Mouse (Mus musculus): ENCODE results near the gene Tcp10c. TPM values are rescaled to one million over a fixed set of nuclear protein-coding genes. Genes with fewer than 3 reads are reported as not detected.
A peak's percentile ranks its signal among the peaks of the same experiment; 100 is the strongest.
"Not testable (repeated sequence)": the region's sequence is repeated elsewhere in the genome, so short reads cannot be mapped to it uniquely, and the experiment has no call there.

Gene Tcp10c
- not detected in 2 replicates for polyA plus RNA-seq (2016; fragmentation: Nextera tagmentation; extraction: Ambion mirVana)

DNA sequence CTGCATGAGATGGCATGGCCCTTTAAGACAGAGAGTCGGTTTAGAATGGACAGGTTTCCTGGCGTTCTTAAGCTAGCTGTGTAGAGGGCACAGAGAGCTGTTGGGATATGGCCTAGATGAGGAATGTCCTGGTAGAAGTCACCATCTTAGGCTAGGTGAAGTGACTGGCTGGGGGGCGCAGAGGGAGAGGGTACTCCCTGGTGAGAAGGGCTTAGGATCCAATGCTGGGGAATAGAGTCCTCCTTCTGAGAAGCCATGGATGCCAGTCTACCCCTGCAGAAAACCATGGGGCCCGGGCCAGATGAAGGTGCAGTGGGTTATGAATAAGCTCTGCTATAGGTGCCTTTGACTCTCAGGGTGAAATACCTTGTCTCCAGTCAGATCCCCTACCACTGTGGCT, at the start of gene Tcp10c:
Tcp10c (plus strand) TSS at position 52 of the 400 bp plus-strand sequence.
- H3K4me1 ChIP-seq (replicated peaks); H3K27ac ChIP-seq; H3K4me3 ChIP-seq; H3K36me3 ChIP-seq; H3K27me3 ChIP-seq (ENCODE audit: insufficient read depth, poor library complexity, severe bottlenecking); DNase-seq (ENCODE audit: low spot score): not testable (repeated sequence)
- WGBS, result 91% methylated on average over 4 of the region's 4 CpGs
- peaks cover 50% of the 10 kb centered on the region for H3K9me3 ChIP-seq

DNA sequence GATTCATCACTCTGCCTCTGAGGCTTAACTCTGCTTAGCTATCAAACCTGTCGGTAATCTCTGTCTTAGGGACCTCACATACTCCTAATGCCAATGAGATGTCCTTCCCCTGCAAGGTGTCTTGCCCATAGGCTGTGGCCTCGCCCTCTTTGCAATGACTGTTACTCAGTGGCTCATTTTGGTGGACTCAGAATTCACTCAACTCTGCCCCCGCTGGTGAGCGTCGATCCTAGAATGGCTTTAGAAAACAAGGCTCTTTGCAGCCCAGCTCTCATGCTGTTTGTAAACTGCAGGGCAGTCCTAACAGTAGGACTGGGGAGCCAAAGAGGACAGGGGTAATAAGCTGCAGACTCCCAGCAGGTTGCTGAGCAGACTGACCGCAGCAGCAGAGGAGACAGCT, 46.5 kb upstream of the Tcp10c start:
- peaks cover 41% of the 10 kb centered on the region for H3K9me3 ChIP-seq
- H3K4me1 ChIP-seq (replicated peaks); H3K36me3 ChIP-seq; H3K27me3 ChIP-seq (ENCODE audit: insufficient read depth, poor library complexity, severe bottlenecking); H3K27ac ChIP-seq; DNase-seq (ENCODE audit: low spot score); H3K4me3 ChIP-seq: not testable (repeated sequence)
- 78% methylated on average over 5 of the region's 6 CpGs for WGBS

DNA sequence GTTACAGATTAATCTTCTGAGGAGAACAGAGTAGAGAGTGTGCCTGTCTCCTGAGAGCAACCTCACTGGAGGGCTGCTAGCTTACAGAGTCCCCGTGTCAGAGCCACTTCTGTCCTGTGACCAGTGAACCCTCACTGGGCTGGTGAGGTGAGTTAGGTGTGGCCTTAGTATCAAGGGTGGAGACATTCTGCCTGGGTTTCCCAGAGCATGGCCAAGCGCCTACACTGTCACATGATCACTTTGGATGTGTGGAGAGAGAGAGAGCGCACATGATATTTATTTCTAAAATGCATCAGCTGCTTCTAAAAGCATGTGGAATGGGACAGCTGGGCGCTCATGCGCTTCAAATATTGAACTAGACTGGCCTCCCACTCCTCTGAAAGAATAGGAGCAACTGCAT, 46.0 kb upstream of the Tcp10c start:
- not testable (repeated sequence) for H3K27me3 ChIP-seq (ENCODE audit: insufficient read depth, poor library complexity, severe bottlenecking); H3K4me3 ChIP-seq; H3K4me1 ChIP-seq (replicated peaks); H3K36me3 ChIP-seq; DNase-seq (ENCODE audit: low spot score); H3K27ac ChIP-seq
- peaks cover 44% of the 10 kb centered on the region for H3K9me3 ChIP-seq
- 86% methylated on average over 5 of the region's 5 CpGs for WGBS

DNA sequence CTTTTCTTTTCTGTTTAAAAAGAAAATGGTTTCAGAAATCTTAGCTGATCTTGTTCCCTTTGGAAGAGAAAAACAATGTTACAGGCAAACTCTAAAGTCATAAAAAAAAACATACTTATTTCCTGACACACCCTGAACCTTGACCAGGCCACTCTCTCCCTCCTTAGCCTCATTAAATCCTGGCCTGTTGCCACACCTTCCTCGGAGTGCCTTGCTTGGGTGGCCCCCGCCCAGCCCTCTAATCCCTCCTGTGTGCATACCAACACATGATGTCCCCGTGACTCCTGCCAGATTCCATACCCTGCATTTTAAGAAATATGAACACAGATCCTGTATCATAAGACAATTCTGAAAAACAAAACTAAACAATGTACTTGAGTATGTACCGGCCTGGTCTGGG, 45.6 kb upstream of the Tcp10c start:
- H3K27ac ChIP-seq; H3K36me3 ChIP-seq; H3K4me1 ChIP-seq (replicated peaks); DNase-seq (ENCODE audit: low spot score); H3K27me3 ChIP-seq (ENCODE audit: insufficient read depth, poor library complexity, severe bottlenecking); H3K4me3 ChIP-seq: not testable (repeated sequence)
- H3K9me3 ChIP-seq, result peaks cover 48% of the 10 kb centered on the region
- 88% methylated on average over 4 of the region's 4 CpGs for WGBS

DNA sequence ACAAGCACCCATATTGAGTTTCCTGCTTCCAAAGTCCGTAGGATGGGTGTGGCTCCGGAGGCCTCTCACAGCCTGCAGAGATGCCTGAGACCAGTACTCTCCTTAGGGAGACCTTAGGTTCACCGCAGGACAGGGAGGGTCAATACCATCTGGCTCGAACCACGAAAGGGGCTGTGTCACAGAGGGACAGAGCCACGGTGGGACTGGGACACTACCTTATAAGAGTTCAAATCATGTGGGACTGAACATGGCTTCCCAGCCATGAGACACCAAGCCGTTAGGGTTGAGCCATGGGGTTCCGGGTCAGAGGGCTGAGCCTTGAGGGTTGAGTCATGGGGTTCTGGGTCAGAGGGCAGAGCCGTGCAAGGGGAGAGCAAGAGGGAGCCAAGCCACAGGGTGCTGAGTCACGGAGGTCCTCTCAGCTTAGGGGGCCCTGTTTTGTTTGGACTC, 45.2 kb upstream of the Tcp10c start:
- WGBS, result 90% methylated on average over 10 of the region's 10 CpGs
- H3K27me3 ChIP-seq (ENCODE audit: insufficient read depth, poor library complexity, severe bottlenecking); H3K36me3 ChIP-seq; H3K4me3 ChIP-seq; H3K4me1 ChIP-seq (replicated peaks); H3K27ac ChIP-seq: not testable (repeated sequence)
- DNase-seq (ENCODE audit: low spot score), result peak; percentile 2
- H3K9me3 ChIP-seq, result peaks cover 53% of the 10 kb centered on the region

DNA sequence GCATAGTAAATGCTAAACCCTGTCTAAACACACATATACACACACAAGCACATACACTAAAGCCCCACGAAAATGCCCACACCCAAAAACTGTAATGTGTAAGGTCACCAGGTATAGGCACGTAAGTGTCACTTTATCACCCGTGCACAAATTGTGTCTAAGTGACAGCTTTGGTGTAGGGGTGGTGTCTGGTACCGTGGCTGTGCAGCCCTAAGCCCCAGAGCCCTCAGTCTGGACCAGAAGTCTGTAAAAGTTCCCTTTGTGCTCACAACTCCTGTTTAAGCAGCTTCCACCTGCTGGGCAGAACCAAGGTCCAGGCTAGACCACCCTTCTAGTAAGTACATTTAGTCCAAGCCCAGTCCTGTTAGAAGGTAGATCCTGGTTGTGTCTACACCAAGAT, 24.4 kb upstream of the Tcp10c start:
- not testable (repeated sequence) for H3K36me3 ChIP-seq; H3K27ac ChIP-seq; H3K4me3 ChIP-seq; H3K27me3 ChIP-seq (ENCODE audit: insufficient read depth, poor library complexity, severe bottlenecking); H3K4me1 ChIP-seq (replicated peaks); DNase-seq (ENCODE audit: low spot score)
- 84% methylated on average over 4 of the region's 4 CpGs for WGBS
- H3K9me3 ChIP-seq, result peaks cover 76% of the 10 kb centered on the region

DNA sequence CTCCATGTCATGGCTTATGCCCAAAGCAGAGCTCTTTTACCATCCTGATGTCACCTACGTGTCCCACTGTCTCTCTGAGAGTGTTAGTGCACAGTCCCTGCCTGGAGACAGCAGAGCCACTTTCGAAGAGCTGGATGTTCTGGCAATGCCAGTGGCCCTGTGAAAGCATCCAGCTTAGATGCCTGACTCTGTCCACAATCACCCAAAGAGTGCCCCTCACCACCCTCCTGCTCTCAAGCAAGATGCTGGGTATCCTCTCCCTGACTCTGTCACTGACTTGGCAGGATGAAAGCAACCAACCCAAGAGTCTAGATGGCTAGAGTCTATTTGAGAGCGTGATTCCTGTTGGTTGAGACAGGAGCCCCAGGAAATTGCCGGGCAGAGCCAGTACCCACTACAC, 23.2 kb upstream of the Tcp10c start:
- DNase-seq (ENCODE audit: low spot score); H3K27me3 ChIP-seq (ENCODE audit: insufficient read depth, poor library complexity, severe bottlenecking); H3K4me3 ChIP-seq; H3K36me3 ChIP-seq; H3K4me1 ChIP-seq (replicated peaks); H3K27ac ChIP-seq: not testable (repeated sequence)
- peaks cover 72% of the 10 kb centered on the region for H3K9me3 ChIP-seq
- 87% methylated on average over 4 of the region's 4 CpGs for WGBS

DNA sequence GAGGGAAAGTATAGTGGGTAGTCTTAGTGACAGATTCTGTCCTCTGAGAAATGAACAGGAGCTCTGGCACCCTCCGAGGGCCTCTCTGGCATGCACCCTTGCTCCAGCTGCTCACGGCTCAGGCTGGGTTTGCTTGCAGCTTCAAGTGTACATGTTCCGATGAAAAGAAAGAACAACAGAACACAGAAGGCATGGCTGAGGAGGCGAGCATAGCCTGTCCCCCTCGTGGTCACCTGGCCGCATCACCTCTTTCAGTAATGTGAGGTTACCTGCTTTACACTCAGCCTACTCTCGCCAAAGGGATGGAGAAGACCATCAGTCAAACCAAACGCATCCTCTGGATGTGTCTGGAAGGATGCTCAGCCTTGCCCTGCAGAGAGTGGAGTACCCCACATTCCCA, 21.9 kb upstream of the Tcp10c start:
- 91% methylated on average over 8 of the region's 8 CpGs for WGBS
- H3K36me3 ChIP-seq; DNase-seq (ENCODE audit: low spot score); H3K4me3 ChIP-seq; H3K27me3 ChIP-seq (ENCODE audit: insufficient read depth, poor library complexity, severe bottlenecking); H3K4me1 ChIP-seq (replicated peaks); H3K27ac ChIP-seq: not testable (repeated sequence)
- H3K9me3 ChIP-seq, result peaks cover 77% of the 10 kb centered on the region

DNA sequence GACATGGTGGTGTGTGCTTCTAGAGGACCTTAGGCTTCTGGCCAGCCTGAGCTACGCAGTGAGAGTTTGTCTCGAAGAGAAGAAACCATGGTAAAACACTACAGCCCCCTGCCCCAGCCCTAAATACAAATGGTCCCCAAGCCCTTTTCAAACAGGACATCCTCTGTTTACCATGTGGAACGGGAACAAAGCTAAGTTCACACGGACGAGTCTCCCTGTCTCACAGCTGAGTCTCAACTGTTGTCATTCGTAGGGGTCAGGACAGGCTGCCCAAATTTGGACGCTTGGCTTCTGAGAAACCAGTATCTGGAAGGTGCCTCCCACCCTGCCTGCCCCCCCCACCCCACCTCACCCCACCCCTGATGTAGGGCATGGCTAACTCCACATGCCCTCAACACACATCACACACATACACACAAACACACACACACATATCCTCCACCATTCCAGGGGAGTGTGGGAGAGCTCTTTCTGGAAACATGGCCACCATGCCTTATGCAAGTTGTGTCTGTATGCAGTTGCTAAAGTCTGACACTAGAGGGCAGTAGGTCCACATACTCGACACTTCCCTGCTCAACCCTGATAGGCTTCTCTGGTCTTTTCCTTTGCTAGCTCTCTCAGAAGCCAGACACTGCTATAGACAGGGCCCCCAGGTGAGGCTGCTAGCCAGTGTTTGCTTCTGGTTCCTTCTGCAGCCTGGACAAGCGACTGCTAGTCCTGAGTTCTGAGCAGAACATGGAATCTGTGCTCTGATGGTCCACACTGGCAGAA, 17.2 kb upstream of the Tcp10c start:
- not testable (repeated sequence) for H3K27ac ChIP-seq; H3K36me3 ChIP-seq; H3K4me1 ChIP-seq (replicated peaks); H3K27me3 ChIP-seq (ENCODE audit: insufficient read depth, poor library complexity, severe bottlenecking); H3K4me3 ChIP-seq
- WGBS, result 68% methylated on average over 9 of the region's 9 CpGs
- peak; percentile 13 for DNase-seq (ENCODE audit: low spot score)
- peaks cover 55% of the 10 kb centered on the region for H3K9me3 ChIP-seq

DNA sequence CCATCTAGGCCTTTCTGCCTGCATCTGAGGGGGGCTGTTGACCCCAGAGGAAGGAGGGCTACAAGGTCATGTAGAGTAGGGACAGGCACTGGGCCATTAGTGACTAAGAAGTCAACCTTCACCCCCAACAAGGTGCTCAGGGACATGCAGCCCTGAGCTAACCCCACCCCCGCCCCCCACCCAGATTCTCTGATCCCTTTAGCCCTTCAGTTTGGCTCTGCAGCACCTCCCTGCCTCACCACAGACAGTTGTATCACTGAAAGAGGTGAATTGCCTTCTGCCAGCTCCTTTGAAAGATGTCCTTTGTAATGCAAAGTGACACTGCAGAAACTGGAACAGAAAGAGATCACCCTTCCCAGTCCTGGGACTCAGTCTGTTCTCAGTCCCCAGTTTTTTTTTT, 16.4 kb upstream of the Tcp10c start:
- DNase-seq (ENCODE audit: low spot score), result peak; percentile 2
- not testable (repeated sequence) for H3K4me1 ChIP-seq (replicated peaks); H3K4me3 ChIP-seq; H3K27ac ChIP-seq; H3K36me3 ChIP-seq; H3K27me3 ChIP-seq (ENCODE audit: insufficient read depth, poor library complexity, severe bottlenecking)
- H3K9me3 ChIP-seq, result peaks cover 56% of the 10 kb centered on the region
- WGBS, result 75% methylated on average over 1 of the region's 1 CpGs

DNA sequence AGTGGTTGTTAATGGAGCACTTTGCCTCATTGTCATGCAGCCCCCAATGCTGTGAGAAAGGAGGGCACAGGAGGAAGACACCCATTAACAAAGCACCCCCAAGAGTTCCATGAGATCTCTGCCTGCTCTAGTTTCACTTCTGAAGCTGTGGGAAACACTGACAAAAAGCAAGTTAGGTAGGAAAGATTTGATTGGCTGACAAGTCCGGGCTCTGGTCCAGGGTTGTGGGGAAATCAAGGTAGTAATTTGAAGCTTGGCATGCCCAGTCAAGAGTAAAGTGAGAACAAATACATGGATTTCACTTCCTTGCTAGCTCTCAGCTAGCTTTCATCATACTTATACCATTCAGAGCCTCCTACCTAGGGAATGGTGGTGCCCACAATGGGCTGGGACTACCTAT, 14.3 kb upstream of the Tcp10c start:
- H3K27me3 ChIP-seq (ENCODE audit: insufficient read depth, poor library complexity, severe bottlenecking); DNase-seq (ENCODE audit: low spot score); H3K4me3 ChIP-seq; H3K27ac ChIP-seq; H3K4me1 ChIP-seq (replicated peaks); H3K36me3 ChIP-seq: not testable (repeated sequence)
- 84% methylated on average over 1 of the region's 1 CpGs for whole genome bisulfite sequencing
- peaks cover 48% of the 10 kb centered on the region for H3K9me3 ChIP-seq

DNA sequence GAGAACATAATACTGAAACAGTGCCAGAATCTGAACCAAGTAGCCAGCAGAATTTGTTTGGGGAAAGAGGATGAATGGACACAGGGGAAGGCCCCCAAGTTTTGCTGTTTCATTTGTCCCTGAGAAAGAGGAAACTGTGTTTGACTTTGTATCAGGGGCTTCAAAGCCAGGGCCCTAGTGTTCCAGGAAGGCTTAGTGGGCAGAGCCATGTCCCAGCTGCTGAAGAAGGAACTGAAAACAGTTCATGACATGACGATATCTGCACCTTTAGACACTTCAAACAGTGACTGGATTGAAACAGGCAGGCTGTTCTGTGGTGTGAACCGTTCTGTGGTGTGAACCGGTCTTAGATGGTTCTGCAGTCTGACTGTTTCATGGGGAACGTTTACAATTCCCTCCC, 8.4 kb upstream of the Tcp10c start:
- H3K9me3 ChIP-seq, result peaks cover 42% of the 10 kb centered on the region
- WGBS, result no CpG with 5 or more reads among the region's 4 CpGs
- H3K27me3 ChIP-seq (ENCODE audit: insufficient read depth, poor library complexity, severe bottlenecking); H3K4me3 ChIP-seq; H3K27ac ChIP-seq; DNase-seq (ENCODE audit: low spot score); H3K36me3 ChIP-seq; H3K4me1 ChIP-seq (replicated peaks): not testable (repeated sequence)

DNA sequence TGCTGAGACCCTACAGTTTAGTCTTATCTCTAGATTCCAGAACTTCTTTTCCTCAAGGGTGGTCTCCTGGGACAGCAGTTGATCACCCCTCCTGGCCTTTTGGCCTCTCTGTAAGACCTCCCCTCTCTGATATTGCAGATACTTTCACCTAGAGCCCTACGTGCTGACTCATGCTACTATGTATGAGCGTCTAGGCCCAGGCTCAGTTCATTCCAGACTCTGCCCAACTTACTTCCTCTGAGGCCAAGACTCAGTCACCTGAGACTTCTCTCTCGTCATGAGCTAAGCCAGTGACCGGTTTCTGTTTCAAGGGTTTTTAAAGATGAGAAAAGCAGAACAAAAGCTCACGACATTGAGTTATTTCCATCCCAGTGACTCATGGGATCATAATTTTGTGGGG, 4.8 kb upstream of the Tcp10c start:
- DNase-seq (ENCODE audit: low spot score); H3K4me3 ChIP-seq; H3K36me3 ChIP-seq; H3K4me1 ChIP-seq (replicated peaks); H3K27me3 ChIP-seq (ENCODE audit: insufficient read depth, poor library complexity, severe bottlenecking); H3K27ac ChIP-seq: not testable (repeated sequence)
- WGBS, result 88% methylated on average over 4 of the region's 5 CpGs
- H3K9me3 ChIP-seq, result peaks cover 41% of the 10 kb centered on the region

DNA sequence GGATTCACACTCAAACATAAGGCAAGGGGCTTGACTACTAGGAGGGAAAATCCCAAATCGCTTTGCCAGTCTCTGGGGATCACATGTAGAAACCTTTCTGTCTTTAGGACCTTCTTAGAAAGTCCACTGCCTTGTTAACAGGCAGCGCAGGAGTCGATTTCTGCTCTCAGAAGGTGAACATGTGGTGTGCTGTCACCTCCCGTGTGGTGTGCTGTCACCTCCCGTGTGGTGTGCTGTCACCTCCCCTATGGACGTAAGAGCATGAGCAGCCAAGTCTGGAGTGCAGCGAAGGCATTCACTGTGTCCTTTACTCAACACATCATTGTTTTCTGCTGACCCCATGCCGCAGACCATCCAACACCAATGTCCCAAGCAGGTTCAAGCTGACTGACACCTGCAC, 1.1 kb upstream of the Tcp10c start:
- not testable (repeated sequence) for DNase-seq (ENCODE audit: low spot score); H3K4me3 ChIP-seq; H3K27ac ChIP-seq; H3K27me3 ChIP-seq (ENCODE audit: insufficient read depth, poor library complexity, severe bottlenecking); H3K36me3 ChIP-seq; H3K4me1 ChIP-seq (replicated peaks)
- WGBS, result 88% methylated on average over 8 of the region's 8 CpGs
- H3K9me3 ChIP-seq, result peaks cover 50% of the 10 kb centered on the region
